Mouse (Mus musculus) embryonic facial prominence, embryonic 11.5 days (tissue): ENCODE results near the gene Ccdc73. TPM values are rescaled to one million over a fixed set of nuclear protein-coding genes. Genes with fewer than 3 reads are reported as not detected.

Experiments used
- ATAC-seq: fragments of 200-750 bp; cut with Nextera tagmentation; replicated peaks from 2 replicates; pipeline ENCODE4 v1.8.0; 2017; ENCODE audit warnings: low read depth; ENCODE audit not compliant: insufficient number of reproducible peaks, low FRiP score, low TSS enrichment
- DNase-seq: peaks from one replicate; pipeline ENCODE4 v3.0.0-alpha.2; 2015; ENCODE audit warnings: low spot score
- H3K27ac ChIP-seq: fragments of 300-500 bp; sonication (generic); replicated peaks from 2 replicates; pipeline ENCODE4 v1.5.1; 2014; ENCODE audit warnings: mild to moderate bottlenecking, low read depth, low read length, control low read depth
- H3K27me3 ChIP-seq: fragments of 300-500 bp; sonication (generic); 2 replicates; pipeline ENCODE4 v1.6.1; 2014; ENCODE audit warnings: mild to moderate bottlenecking, low read length, moderate library complexity, mixed read lengths; ENCODE audit not compliant: control insufficient read depth, insufficient read depth
- H3K36me3 ChIP-seq: fragments of 300-500 bp; sonication (generic); replicated peaks from 2 replicates; pipeline ENCODE4 v1.6.1; 2014; ENCODE audit warnings: low read depth, mild to moderate bottlenecking, low read length, moderate library complexity, mixed read lengths; ENCODE audit not compliant: control insufficient read depth, insufficient read depth
- H3K4me1 ChIP-seq: fragments of 300-500 bp; sonication (generic); 2 replicates; pipeline ENCODE4 v1.6.1; 2014; ENCODE audit warnings: low read length, mixed read lengths; ENCODE audit not compliant: control insufficient read depth, insufficient read depth
- H3K4me2 ChIP-seq: fragments of 300-500 bp; sonication (generic); 2 replicates; pipeline ENCODE4 v1.6.1; 2014; ENCODE audit warnings: low read depth, mild to moderate bottlenecking, control low read depth, low read length, moderate library complexity
- H3K4me3 ChIP-seq: fragments of 300-500 bp; sonication (generic); 2 replicates; pipeline ENCODE4 v1.5.1; 2014; ENCODE audit warnings: low read depth, low read length, control low read depth
- H3K9ac ChIP-seq: fragments of 300-500 bp; sonication (generic); replicated peaks from 2 replicates; pipeline ENCODE4 v1.6.1; 2014; ENCODE audit warnings: mild to moderate bottlenecking, control low read depth, low read length
- H3K9me3 ChIP-seq: fragments of 300-500 bp; sonication (generic); replicated peaks from 2 replicates; pipeline ENCODE4 v1.6.1; 2016; ENCODE audit warnings: mild to moderate bottlenecking, low read length, inconsistent platforms, mixed read lengths; ENCODE audit not compliant: control insufficient read depth
- WGBS: fragments of 180-500 bp; shearing (Covaris S2); extraction: QIAGEN DNeasy Blood & Tissue Kit; methylation state at CpG from one replicate; pipeline ENCODE4 v1.1.7; 2014; 5-methylcytosine and 5-hydroxymethylcytosine counted together
- polyA plus RNA-seq: library from polyadenylated mRNA; unstranded; fragments of >200 nt; fragmentation: Nextera tagmentation; extraction: Ambion mirVana; gene quantifications from 2 replicates; pipeline ENCODE4 v1.2.1, GENCODE M21; 2014

Gene Ccdc73
- polyA plus RNA-seq, 1 experiment from 2014 or later: 6.7 TPM

GRCm38 (mm10) chr2:105035985-105036384 is 168.4 kb downstream of the Ccdc73 start:
- H3K9me3 ChIP-seq: no peaks in the 10 kb centered on the region
- WGBS: 84% methylated on average over 11 of the region's 11 CpGs

GRCm38 (mm10) chr2:105036401-105037070 is 168.9 kb downstream of the Ccdc73 start:
- no peaks in the 10 kb centered on the region for H3K27me3 ChIP-seq
- no peak overlapping the region for H3K9ac ChIP-seq
- DNase-seq (no peak), ATAC-seq (no peak)
- no peak overlapping the region for H3K4me3 ChIP-seq
- no peaks in the 10 kb centered on the region for H3K4me1 ChIP-seq
- no peaks in the 10 kb centered on the region for H3K36me3 ChIP-seq
- H3K9me3 ChIP-seq: no peaks in the 10 kb centered on the region
- no peak overlapping the region for H3K27ac ChIP-seq
- 83% methylated on average over 11 of the region's 11 CpGs for WGBS
- no peak overlapping the region for H3K4me2 ChIP-seq

More at GRCm38 (mm10) chr2:105035985-105036384, 168.4 kb downstream of the Ccdc73 start:
- H3K27ac ChIP-seq: no peak overlapping the region
- H3K4me3 ChIP-seq: no peak overlapping the region
- no peak overlapping the region for H3K4me2 ChIP-seq
- no peak overlapping the region for H3K9ac ChIP-seq
- no peaks in the 10 kb centered on the region for H3K36me3 ChIP-seq
- DNase-seq (no peak), ATAC-seq (no peak)
- no peaks in the 10 kb centered on the region for H3K4me1 ChIP-seq
- no peaks in the 10 kb centered on the region for H3K27me3 ChIP-seq

GRCm38 (mm10) chr2:105037956-105038569 is 170.5 kb downstream of the Ccdc73 start:
- Histone ChIP-seq H3K9ac (no peak overlapping the region), H3K9me3 (no peaks in the 10 kb centered on the region), H3K4me3 (no peak overlapping the region), H3K27ac (no peak overlapping the region), H3K36me3 (no peaks in the 10 kb centered on the region), H3K27me3 (no peaks in the 10 kb centered on the region), H3K4me2 (no peak overlapping the region), H3K4me1 (no peaks in the 10 kb centered on the region)
- 74% methylated on average over 7 of the region's 7 CpGs for WGBS
- DNase-seq: no peak
- ATAC-seq: no peak

- Histone ChIP-seq H3K9me3 (no peaks in the 10 kb centered on the region), H3K36me3 (no peaks in the 10 kb centered on the region), H3K9ac (no peak overlapping the region), H3K27ac (no peak overlapping the region), H3K4me1 (no peaks in the 10 kb centered on the region), H3K4me3 (no peak overlapping the region), H3K27me3 (no peaks in the 10 kb centered on the region), H3K4me2 (no peak overlapping the region)
- WGBS: 90% methylated on average over 5 of the region's 5 CpGs
- DNase-seq: no peak
- no peak for ATAC-seq
Measured at GRCm38 (mm10) chr2:105038879-105039278, 171.3 kb downstream of the Ccdc73 start.

GRCm38 (mm10) chr2:105040859-105041258 is 173.3 kb downstream of the Ccdc73 start:
- 76% methylated on average over 4 of the region's 4 CpGs for WGBS
- H3K36me3 ChIP-seq: no peaks in the 10 kb centered on the region
- H3K27ac ChIP-seq: no peak overlapping the region
- H3K4me3 ChIP-seq: no peak overlapping the region
- no peak overlapping the region for H3K9ac ChIP-seq
- DNase-seq (no peak), ATAC-seq (no peak)
- no peaks in the 10 kb centered on the region for H3K27me3 ChIP-seq
- H3K4me1 ChIP-seq: no peaks in the 10 kb centered on the region
- no peaks in the 10 kb centered on the region for H3K9me3 ChIP-seq
- no peak overlapping the region for H3K4me2 ChIP-seq

- Histone ChIP-seq H3K4me1 (no peaks in the 10 kb centered on the region), H3K27me3 (no peaks in the 10 kb centered on the region), H3K36me3 (no peaks in the 10 kb centered on the region), H3K4me3 (no peak overlapping the region), H3K27ac (no peak overlapping the region), H3K4me2 (no peak overlapping the region), H3K9ac (no peak overlapping the region), H3K9me3 (no peaks in the 10 kb centered on the region)
- ATAC-seq (no peak), DNase-seq (no peak)
- WGBS: 86% methylated on average over 4 of the region's 4 CpGs
Measured at GRCm38 (mm10) chr2:105043152-105043551, 175.5 kb downstream of the Ccdc73 start.

GRCm38 (mm10) chr2:105048301-105048700 is 180.7 kb downstream of the Ccdc73 start:
- no peak overlapping the region for H3K27ac ChIP-seq
- H3K9ac ChIP-seq: no peak overlapping the region
- no peak overlapping the region for H3K4me2 ChIP-seq
- no peak for ATAC-seq
- H3K9me3 ChIP-seq: no peaks in the 10 kb centered on the region
- H3K4me1 ChIP-seq: no peaks in the 10 kb centered on the region
- no peak overlapping the region for H3K4me3 ChIP-seq
- no peak for DNase-seq
- no peaks in the 10 kb centered on the region for H3K36me3 ChIP-seq
- no peaks in the 10 kb centered on the region for H3K27me3 ChIP-seq
- 55% methylated on average over 1 of the region's 1 CpGs for WGBS

GRCm38 (mm10) chr2:105055529-105055928 is 187.9 kb downstream of the Ccdc73 start:
- Histone ChIP-seq H3K4me3 (no peak overlapping the region), H3K4me1 (no peaks in the 10 kb centered on the region), H3K27ac (no peak overlapping the region), H3K9me3 (no peaks in the 10 kb centered on the region), H3K9ac (no peak overlapping the region), H3K36me3 (no peaks in the 10 kb centered on the region), H3K4me2 (no peak overlapping the region), H3K27me3 (no peaks in the 10 kb centered on the region)
- ATAC-seq (no peak), DNase-seq (no peak)
- WGBS: 74% methylated on average over 1 of the region's 1 CpGs
